Mouse (Mus musculus): ENCODE results near the gene Tesmin. TPM values are rescaled to one million over a fixed set of nuclear protein-coding genes. Genes with fewer than 3 reads are reported as not detected.

Tesmin gene
- total RNA-seq, 2 experiments from 2014 or later, result 0.71 to 0.88 TPM

- ATAC-seq (replicated peaks; ENCODE audit: poor library complexity, severe bottlenecking), result peak; percentile 63
Measured at GRCm38 (mm10) chr19:3436840-3437239, 48.2 kb downstream of the Tesmin start.

- no peak for ATAC-seq (replicated peaks; ENCODE audit: poor library complexity, severe bottlenecking)
Measured at GRCm38 (mm10) chr19:3437980-3438379, 49.3 kb downstream of the Tesmin start.

DNA sequence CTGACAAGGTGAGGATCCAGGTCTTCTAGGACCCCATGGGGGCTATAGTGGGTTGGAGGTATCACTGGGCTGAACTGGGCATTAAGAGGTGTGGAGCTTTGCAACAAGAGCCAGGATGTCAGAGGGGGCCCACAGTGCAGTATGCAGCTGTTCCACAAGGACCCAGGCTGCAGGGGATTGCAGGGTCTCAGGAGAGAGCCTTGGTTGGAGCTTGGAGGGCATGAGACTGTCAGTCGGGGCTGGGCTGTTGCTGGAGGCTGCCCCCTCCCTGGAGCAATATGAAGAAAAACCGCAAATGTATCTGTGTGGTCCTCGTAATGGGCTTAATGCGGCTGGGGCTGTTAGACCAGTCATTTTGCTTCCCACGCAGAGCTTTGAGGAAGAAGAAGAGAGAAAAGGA is 52.0 kb downstream of the Tesmin start:
- no peak for ATAC-seq (replicated peaks; ENCODE audit: poor library complexity, severe bottlenecking)

DNA sequence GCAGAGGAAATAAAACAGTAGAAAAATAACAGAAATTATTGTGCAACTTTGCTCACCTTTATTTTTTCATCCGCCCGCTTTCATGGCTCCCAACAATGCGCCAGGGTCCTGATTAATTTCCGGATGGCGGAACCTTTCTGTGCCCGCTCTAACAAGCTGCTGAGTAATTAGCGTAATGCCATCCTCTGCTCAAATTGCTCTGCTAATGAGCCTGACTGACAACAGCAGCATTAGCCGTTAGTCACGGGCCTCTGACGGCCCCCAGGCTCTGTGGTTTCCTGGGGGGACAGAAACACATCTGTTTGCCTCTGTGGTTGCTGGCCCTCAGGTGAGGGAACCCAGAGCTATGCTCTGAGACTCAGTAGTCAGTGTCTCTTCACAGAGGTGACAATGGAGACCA is 52.4 kb downstream of the Tesmin start:
- ATAC-seq (replicated peaks; ENCODE audit: poor library complexity, severe bottlenecking), result no peak

DNA sequence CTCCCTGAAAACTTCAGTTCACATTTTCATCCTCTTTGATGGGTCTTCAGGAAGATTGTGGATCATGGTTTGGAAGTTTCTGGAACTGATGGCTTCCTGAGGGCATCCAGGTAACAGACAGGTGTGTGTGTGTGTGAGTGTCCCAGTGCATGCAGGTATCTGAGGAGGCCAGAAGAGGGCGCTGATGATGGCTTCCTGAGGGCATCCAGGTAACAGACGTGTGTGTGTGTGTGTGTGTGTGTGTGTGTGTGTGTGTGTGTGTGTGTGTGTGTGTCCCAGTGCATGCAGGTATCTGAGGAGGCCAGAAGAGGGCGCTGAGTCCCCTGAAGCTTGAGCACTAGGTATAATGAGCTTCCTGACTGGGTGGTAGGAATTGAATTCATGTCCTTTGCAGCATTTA is 58.7 kb downstream of the Tesmin start:
- no peak for ATAC-seq (replicated peaks; ENCODE audit: poor library complexity, severe bottlenecking)

- ATAC-seq (replicated peaks; ENCODE audit: poor library complexity, severe bottlenecking), result no peak
Measured at GRCm38 (mm10) chr19:3449248-3449647, 60.6 kb downstream of the Tesmin start.

- ATAC-seq (replicated peaks; ENCODE audit: poor library complexity, severe bottlenecking), result no peak
Measured at GRCm38 (mm10) chr19:3450714-3451113, 62.1 kb downstream of the Tesmin start.

DNA sequence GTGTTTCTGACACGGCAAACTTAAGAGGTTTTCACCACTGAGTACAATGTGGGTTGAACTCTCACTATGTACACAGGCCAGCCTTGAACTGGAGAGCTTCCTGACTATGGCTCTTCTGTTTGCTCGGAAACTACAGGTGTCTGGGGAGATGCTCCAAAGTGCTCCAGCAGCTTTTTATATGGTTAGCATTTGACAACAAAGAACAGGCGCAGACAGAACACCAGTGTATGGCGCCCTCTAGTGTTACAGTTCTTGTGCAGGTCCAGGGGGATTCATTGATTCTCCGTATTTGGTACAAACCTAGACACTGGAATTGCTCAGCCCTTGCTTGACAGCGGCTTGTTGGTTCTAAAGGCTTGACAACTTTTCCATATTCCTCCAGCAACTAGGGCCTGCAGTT is 62.5 kb downstream of the Tesmin start:
- ATAC-seq (replicated peaks; ENCODE audit: poor library complexity, severe bottlenecking), result peak; percentile 56

DNA sequence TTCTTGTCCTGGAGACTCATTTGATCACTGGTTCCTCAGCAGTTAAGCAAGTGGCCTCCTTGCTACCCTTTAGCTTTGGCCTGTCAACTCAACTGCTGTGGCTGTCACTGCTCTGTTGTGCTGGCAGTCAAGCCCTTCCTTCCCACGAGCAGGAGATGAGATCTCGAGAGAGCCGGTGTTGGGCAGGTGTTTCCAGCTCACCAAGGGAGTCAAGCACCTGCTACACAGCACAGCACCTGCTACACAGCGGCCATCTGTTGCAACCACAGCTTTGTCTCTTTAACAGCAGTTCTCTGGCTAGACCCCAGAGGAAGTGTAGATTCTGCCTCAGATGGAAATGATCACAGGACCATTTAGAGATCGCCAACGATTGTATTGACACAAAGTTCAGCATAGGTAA is 63.0 kb downstream of the Tesmin start:
- ATAC-seq (replicated peaks; ENCODE audit: poor library complexity, severe bottlenecking), result peak; percentile 33

Other genes with a start within 250 kb of the Tesmin start
- gene Mrpl21, start 106.0 kb upstream of the Tesmin start, total RNA-seq (2014; fragmentation: Nextera tagmentation), result 72.9 and 97.5 TPM in 2 replicates
- 91.3 and 123 TPM in 2 replicates for gene Mrpl21, start 106.0 kb upstream of the Tesmin start, total RNA-seq (2017)
- gene Ighmbp2, start 105.8 kb upstream of the Tesmin start, total RNA-seq (2014; fragmentation: Nextera tagmentation), result 2.9 and 6.4 TPM in 2 replicates
- gene Ighmbp2, start 105.8 kb upstream of the Tesmin start, total RNA-seq (2017), result 4.8 and 6.8 TPM in 2 replicates
- gene Cpt1a, start 66.5 kb upstream of the Tesmin start, total RNA-seq (2014; fragmentation: Nextera tagmentation), result 49.3 and 54.8 TPM in 2 replicates
- 31.6 and 36.8 TPM in 2 replicates for gene Cpt1a, start 66.5 kb upstream of the Tesmin start, total RNA-seq (2017)
- not detected in 2 replicates for gene Gal, start 25.7 kb downstream of the Tesmin start, total RNA-seq (2014; fragmentation: Nextera tagmentation)
- gene Gal, start 25.7 kb downstream of the Tesmin start, total RNA-seq (2017), result not detected in 2 replicates
- gene Ppp6r3, start 186.9 kb downstream of the Tesmin start, total RNA-seq (2014; fragmentation: Nextera tagmentation), result 97.5 and 97.9 TPM in 2 replicates
- 106 and 114 TPM in 2 replicates for gene Ppp6r3, start 186.9 kb downstream of the Tesmin start, total RNA-seq (2017)